Mouse (Mus musculus) G1E-ER4 (cell line): ENCODE measurements around the gene Zfp758. TPM values are rescaled to one million over a fixed set of nuclear protein-coding genes. Genes with fewer than 3 reads are reported as not detected.
"Not testable (repeated sequence)": the region's sequence is repeated elsewhere in the genome, so short reads cannot be mapped to it uniquely, and the experiment has no call there.

Experiments
- GATA1 ChIP-seq: IDR thresholded peaks from one replicate; pipeline ENCODE4 v1.8.0; 2012; ENCODE audit warnings: low read length, inconsistent platforms
- polyA plus RNA-seq: library from polyadenylated mRNA; stranded (reverse); fragments of >175 nt; gene quantifications from 2 replicates; pipeline ENCODE4 v1.2.3, GENCODE M21; 2012

Zfp758 gene
- 0.10 and 0.11 TPM in 2 replicates for polyA plus RNA-seq

- TF ChIP-seq GATA1: not testable (repeated sequence)
Measured at GRCm38 (mm10) chr17:22361101-22361781, at the start of gene Zfp758, which contains the start of gene Zfp944. Gene Zfp758 (plus strand): TSS chr17:22361453. Gene Zfp944 (minus strand): TSS chr17:22361400.

GRCm38 (mm10) chr17:22314730-22315226, 46.5 kb upstream of the Zfp758 start, which contains the start of gene CT030661.1:
Gene CT030661.1 (minus strand): TSS chr17:22314837.
- not testable (repeated sequence) for TF ChIP-seq GATA1

GRCm38 (mm10) chr17:22352794-22353193, 8.5 kb upstream of the Zfp758 start:
- TF ChIP-seq GATA1: no peak

GRCm38 (mm10) chr17:22360572-22360971, 681 bp upstream of the Zfp758 start:
- no peak for TF ChIP-seq GATA1

- TF ChIP-seq GATA1: no peak
Measured at GRCm38 (mm10) chr17:22363895-22364294, 2.6 kb downstream of the Zfp758 start.

GRCm38 (mm10) chr17:22410756-22411155, 49.5 kb downstream of the Zfp758 start:
- no peak for TF ChIP-seq GATA1

GRCm38 (mm10) chr17:22417510-22417909, 56.3 kb downstream of the Zfp758 start:
- TF ChIP-seq GATA1: no peak

GRCm38 (mm10) chr17:22423952-22424617, 62.8 kb downstream of the Zfp758 start, which contains the start of gene Zfp946:
Gene Zfp946 (plus strand): TSS chr17:22424222.
- TF ChIP-seq GATA1: no peak

- no peak for TF ChIP-seq GATA1
Measured at GRCm38 (mm10) chr17:22424636-22425354, 63.5 kb downstream of the Zfp758 start.

Other genes starting within 250 kb of the Zfp758 start
- gene Zfp947, start 195.3 kb upstream of the Zfp758 start, polyA plus RNA-seq: not detected in 2 replicates
- gene Zfp994, start 135.8 kb upstream of the Zfp758 start, polyA plus RNA-seq: 0.16 and 0.21 TPM in 2 replicates
- gene CT030661.1, start 46.6 kb upstream of the Zfp758 start, polyA plus RNA-seq: 0.39 and 0.87 TPM in 2 replicates
- 1.1 and 1.7 TPM in 2 replicates for gene Zfp944, start 53 bp upstream of the Zfp758 start, polyA plus RNA-seq
- 4.3 and 5.2 TPM in 2 replicates for gene Zfp946, start 62.8 kb downstream of the Zfp758 start, polyA plus RNA-seq
- not detected in 2 replicates for gene Vmn2r111, start 212.0 kb downstream of the Zfp758 start, polyA plus RNA-seq
- gene Vmn2r112, start 239.5 kb downstream of the Zfp758 start, polyA plus RNA-seq: not detected in 2 replicates